Mouse (Mus musculus) heart, embryonic 16.5 days (tissue): ENCODE data around the gene Dnah6. TPM values are rescaled to one million over a fixed set of nuclear protein-coding genes. Genes with fewer than 3 reads are reported as not detected.
A peak's percentile ranks its signal among the peaks of the same experiment; 100 is the strongest.

Experiments
- ATAC-seq: fragments of 200-750 bp; cut with Nextera tagmentation; replicated peaks from 2 replicates; pipeline ENCODE4 v1.8.0; 2017; ENCODE audit warnings: moderate number of reproducible peaks; ENCODE audit not compliant: insufficient read depth, low FRiP score; ENCODE audit errors: extremely low read depth
- H3K27ac ChIP-seq: fragments of 300-500 bp; sonication (generic); 2 replicates; pipeline ENCODE4 v1.5.1; 2014; ENCODE audit warnings: mild to moderate bottlenecking, low read length, control low read depth, moderate library complexity
- H3K27me3 ChIP-seq: fragments of 300-500 bp; sonication (generic); 2 replicates; pipeline ENCODE4 v1.6.1; 2014; ENCODE audit warnings: low read length, mixed read lengths; ENCODE audit not compliant: control insufficient read depth, insufficient read depth
- H3K36me3 ChIP-seq: fragments of 300-500 bp; sonication (generic); 2 replicates; pipeline ENCODE4 v1.6.1; 2014; ENCODE audit not compliant: control insufficient read depth, insufficient read depth
- H3K4me1 ChIP-seq: fragments of 300-500 bp; sonication (generic); 2 replicates; pipeline ENCODE4 v1.6.1; 2014; ENCODE audit warnings: low read length, mixed read lengths; ENCODE audit not compliant: control insufficient read depth, insufficient read depth
- H3K4me2 ChIP-seq: fragments of 300-500 bp; sonication (generic); 2 replicates; pipeline ENCODE4 v1.6.1; 2014; ENCODE audit warnings: low read depth, mild to moderate bottlenecking, control low read depth, low read length
- H3K4me3 ChIP-seq: fragments of 300-500 bp; sonication (generic); 2 replicates; pipeline ENCODE4 v1.5.1; 2014; ENCODE audit warnings: mild to moderate bottlenecking, control low read depth, low read length
- H3K9ac ChIP-seq: fragments of 300-500 bp; sonication (generic); 2 replicates; pipeline ENCODE4 v1.6.1; 2014; ENCODE audit warnings: low read length, control low read depth
- H3K9me3 ChIP-seq: fragments of 300-500 bp; sonication (generic); replicated peaks from 2 replicates; pipeline ENCODE4 v1.6.1; 2016; ENCODE audit warnings: low read length; ENCODE audit not compliant: control insufficient read depth
- WGBS: fragments of 180-500 bp; shearing (Covaris S2); extraction: QIAGEN DNeasy Blood & Tissue Kit; methylation state at CpG from one replicate; pipeline ENCODE4 v1.1.7; 2014; 5-methylcytosine and 5-hydroxymethylcytosine counted together
- polyA plus RNA-seq: library from polyadenylated mRNA; unstranded; fragments of >200 nt; fragmentation: Nextera tagmentation; extraction: Ambion mirVana; gene quantifications from 2 replicates; pipeline ENCODE4 v1.2.1, GENCODE M21; 2015

Dnah6 gene
- polyA plus RNA-seq: 0.12 and 0.20 TPM in 2 replicates

DNA sequence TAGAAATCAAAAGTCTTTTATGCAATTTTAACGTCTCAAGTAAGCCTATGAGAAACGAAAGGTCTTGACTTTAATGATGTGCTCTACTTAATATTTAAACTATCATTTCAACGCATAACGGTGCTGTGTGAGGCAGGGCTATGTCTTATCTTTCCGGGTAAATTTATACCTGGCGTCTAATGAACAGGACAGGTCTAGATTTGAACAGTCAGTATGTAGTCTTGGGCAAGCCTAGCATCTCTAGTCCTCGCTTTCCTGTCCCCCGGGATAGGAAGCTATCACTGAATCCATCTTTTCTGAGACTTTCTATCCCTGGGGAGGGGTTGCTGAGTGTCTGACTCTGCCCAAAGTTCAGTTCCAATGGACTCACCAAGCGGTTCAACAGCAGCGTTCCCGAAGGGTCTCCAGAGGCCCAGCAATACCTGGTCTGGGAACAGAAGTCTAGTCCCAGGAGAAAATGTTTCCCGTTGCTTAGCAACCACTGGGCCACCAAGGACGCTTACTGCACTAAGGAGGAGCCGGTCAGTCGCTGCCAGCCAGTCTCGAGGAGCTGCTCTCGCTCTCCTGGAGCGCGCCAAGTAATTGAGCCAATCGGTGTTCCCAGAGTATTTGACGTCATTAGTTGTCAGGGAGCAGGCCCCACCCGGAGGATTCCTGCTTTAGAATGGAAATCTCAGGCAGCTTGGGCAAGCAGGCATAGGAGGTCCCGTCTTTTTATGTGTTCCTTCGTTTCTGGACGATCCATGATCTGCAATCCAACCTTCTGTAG lies at the start of gene Dnah6:
Gene Dnah6, minus strand, starts transcription at position 463 of the 769 bp plus-strand sequence.
- Histone ChIP-seq H3K4me1 (peaks cover 8% of the 10 kb centered on the region), H3K9me3 (no peaks in the 10 kb centered on the region), H3K27ac (peak within 1 kb of the TSS; percentile 88), H3K27me3 (no peaks in the 10 kb centered on the region), H3K9ac (peak within 1 kb of the TSS; percentile 46), H3K4me3 (peak within 1 kb of the TSS; percentile 45), H3K36me3 (no peaks in the 10 kb centered on the region), H3K4me2 (peak within 1 kb of the TSS; percentile 59)
- 36% methylated on average over 25 of the region's 25 CpGs for WGBS
- peak; percentile 92 for ATAC-seq

DNA sequence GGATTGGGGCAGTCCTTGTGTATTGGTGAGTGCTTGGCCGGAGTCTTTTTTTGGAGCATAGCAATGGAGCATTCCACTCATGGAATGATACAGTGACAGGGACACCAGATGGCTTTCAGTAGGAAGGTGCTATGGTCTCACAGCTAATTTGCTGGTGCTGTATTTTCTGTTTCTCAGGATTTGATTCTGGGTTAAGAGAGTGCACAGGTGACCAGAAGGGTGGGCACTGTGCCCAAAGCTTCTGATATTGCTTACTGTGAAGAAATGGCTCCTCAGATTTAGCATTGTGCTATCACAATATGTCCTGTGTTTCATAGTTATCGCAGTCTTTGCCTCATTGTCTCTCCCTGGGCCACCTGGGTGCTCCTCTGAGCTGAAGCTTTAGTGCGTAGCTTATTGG lies 47.9 kb upstream of the Dnah6 start:
- peaks cover 2% of the 10 kb centered on the region; the same call in 1 of the 2 replicates for H3K4me1 ChIP-seq
- H3K4me3 ChIP-seq: no peak overlapping the region
- H3K36me3 ChIP-seq: peaks cover 69% of the 10 kb centered on the region
- no peak for ATAC-seq
- no peak overlapping the region for H3K27ac ChIP-seq
- H3K9ac ChIP-seq: no peak overlapping the region
- no peaks in the 10 kb centered on the region for H3K9me3 ChIP-seq
- 97% methylated on average over 3 of the region's 3 CpGs for WGBS
- H3K27me3 ChIP-seq: no peaks in the 10 kb centered on the region
- H3K4me2 ChIP-seq: no peak overlapping the region

DNA sequence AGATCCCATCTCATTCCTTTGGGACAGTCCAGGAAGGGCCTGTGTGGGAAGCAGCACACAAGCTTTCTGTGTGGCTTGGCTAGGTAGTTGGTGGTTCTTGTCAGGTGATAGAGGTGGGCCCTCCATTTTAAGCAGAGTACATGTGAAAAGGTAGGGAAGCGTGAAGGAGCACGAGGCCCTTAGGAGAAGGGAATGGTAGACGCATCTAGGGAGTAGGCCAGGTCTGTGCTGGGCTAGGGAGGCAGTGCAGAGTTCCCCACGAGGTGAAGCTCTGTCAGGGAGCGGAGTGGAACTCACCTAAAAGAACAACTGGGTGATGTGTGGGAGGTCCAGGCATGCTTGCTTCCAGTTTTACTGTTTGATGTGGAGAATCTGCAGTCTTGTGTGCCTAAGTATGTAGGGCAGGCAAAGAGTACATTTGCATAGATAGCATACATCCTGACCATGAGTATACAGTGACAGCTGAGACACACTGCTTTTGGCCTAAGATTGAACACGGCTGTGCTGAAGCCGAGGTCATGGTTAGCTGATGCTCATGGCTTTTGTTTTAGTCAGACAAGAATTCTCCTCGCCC lies 46.4 kb upstream of the Dnah6 start:
- WGBS: 84% methylated on average over 8 of the region's 8 CpGs
- Histone ChIP-seq H3K9ac (no peak overlapping the region), H3K4me1 (peaks cover 2% of the 10 kb centered on the region; the same call in 1 of the 2 replicates), H3K36me3 (peaks cover 65% of the 10 kb centered on the region), H3K27ac (no peak overlapping the region), H3K4me2 (no peak overlapping the region), H3K9me3 (no peaks in the 10 kb centered on the region), H3K27me3 (no peaks in the 10 kb centered on the region), H3K4me3 (no peak overlapping the region)
- ATAC-seq: no peak

DNA sequence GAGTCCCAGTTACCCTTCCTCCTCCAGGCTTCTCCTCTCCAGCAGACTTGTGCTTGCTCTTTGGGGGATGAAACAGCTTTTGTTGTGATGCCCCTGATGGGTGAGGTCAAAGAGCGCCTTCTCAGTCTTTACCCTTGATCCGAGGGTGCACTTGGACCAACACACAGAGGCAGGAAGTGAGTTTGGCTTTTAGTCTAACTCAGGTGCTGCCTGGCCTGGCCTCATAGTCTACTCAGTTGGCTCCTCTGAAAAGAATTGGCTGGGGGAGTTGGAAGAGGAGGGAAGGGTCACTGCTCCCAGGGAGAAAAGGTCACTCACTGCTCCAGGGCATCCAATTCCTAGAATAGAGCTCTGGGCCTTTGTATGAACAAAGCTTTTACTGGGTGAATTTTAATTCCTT lies 43.4 kb upstream of the Dnah6 start:
- Histone ChIP-seq H3K4me1 (peaks cover 2% of the 10 kb centered on the region; the same call in 1 of the 2 replicates), H3K36me3 (peaks cover 56% of the 10 kb centered on the region), H3K27me3 (no peaks in the 10 kb centered on the region), H3K27ac (no peak overlapping the region), H3K9me3 (no peaks in the 10 kb centered on the region), H3K4me3 (no peak overlapping the region), H3K9ac (no peak overlapping the region), H3K4me2 (no peak overlapping the region)
- WGBS: 73% methylated on average over 2 of the region's 2 CpGs
- ATAC-seq: no peak

DNA sequence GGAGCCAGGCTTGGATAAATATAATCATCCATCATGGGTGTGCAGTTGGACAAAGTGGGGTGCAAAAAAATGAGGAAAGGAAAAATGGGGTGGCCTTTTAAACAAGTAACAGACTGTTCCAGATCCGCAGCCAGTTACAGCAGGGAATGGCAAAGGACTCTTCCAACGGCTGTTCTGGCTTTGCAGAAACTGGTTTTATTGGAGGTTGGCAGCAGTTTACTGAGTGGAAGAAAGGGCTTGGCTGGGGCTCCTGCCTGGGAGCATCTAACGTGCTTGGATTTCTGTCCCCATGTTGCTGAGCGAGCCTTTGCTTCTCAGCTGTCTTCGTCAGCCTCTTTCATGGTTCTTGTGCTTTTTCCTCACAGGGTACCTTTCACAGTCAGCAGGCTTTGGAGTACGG lies 38.7 kb upstream of the Dnah6 start:
- 0 out of 2 replicates have a peak, but pooled peaks cover 4% of the 10 kb centered on the region for H3K4me1 ChIP-seq
- H3K27me3 ChIP-seq: no peaks in the 10 kb centered on the region
- no peak for ATAC-seq
- H3K4me2 ChIP-seq: no peak overlapping the region
- H3K9me3 ChIP-seq: no peaks in the 10 kb centered on the region
- no peak overlapping the region for H3K27ac ChIP-seq
- 88% methylated on average over 6 of the region's 6 CpGs for WGBS
- H3K36me3 ChIP-seq: peaks cover 58% of the 10 kb centered on the region
- no peak overlapping the region for H3K9ac ChIP-seq
- H3K4me3 ChIP-seq: no peak overlapping the region

DNA sequence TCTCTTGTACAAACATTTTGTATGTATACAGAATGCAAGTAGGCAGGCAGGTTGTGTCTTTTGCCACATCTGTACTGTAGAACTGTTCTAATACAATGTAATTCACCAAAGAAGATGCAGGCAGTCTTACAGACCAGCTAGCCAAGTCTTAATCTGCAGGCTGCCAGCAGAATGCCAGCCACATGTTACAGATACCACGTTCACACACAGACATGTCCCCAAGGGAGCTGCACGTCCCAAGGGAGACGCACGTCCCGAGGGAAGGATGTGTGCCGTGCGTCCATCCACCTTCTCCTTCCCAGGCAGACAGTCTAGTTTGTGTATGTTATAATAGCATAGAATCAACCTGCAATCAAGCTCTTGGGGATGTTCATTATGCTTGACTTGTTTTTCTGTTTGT lies 35.6 kb upstream of the Dnah6 start:
- ATAC-seq: no peak
- peaks cover 42% of the 10 kb centered on the region for H3K36me3 ChIP-seq
- no peak overlapping the region for H3K4me3 ChIP-seq
- H3K9ac ChIP-seq: no peak overlapping the region
- H3K27me3 ChIP-seq: no peaks in the 10 kb centered on the region
- no peaks in the 10 kb centered on the region for H3K9me3 ChIP-seq
- WGBS: 92% methylated on average over 7 of the region's 7 CpGs
- H3K4me2 ChIP-seq: no peak overlapping the region
- no peak overlapping the region for H3K27ac ChIP-seq
- H3K4me1 ChIP-seq: peaks cover 23% of the 10 kb centered on the region

DNA sequence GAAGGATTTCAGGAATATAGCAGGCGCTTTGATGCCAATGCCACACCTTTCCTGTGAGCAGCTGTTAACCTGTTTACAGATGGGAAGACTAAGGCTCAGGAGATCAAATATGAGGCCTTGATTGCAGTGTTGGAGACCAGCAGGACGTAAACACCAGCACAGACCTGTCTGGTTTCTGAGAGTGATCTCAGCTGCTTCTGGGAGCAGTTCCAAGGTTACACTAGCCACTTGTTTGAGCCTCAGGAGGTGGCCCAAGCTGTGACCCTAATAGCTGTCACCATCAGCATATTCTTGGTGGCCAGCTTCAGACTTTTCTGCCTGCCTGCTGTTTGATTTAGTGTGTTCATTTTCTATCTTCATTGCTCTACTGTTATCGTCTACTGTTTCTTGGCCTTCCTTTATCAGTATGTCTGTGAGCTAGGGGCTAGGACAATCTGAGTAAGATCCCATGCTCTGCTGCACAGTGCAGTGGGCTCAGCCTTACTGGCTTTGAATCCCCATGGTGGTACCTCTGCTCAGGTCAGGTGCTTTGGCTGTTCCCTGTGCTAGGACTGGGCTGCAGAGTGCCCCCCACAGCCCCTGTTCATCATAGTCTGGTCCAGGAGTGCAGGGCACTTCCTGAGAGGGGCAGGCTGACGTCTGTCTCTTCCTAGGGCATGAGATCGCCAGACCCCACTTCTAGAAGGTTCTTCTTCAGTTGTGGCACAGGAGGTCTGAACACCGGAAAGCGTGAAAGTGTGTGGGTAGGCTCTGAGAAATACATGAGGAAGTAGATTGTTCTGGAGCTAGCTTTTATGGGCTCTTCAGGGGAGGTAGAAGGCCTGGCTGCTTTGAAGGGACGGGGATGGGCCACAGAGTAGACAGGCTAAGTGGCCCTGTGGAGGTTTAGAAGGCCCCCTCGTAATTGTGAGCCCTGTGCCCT lies 33.1 kb upstream of the Dnah6 start:
- peaks cover 24% of the 10 kb centered on the region for H3K36me3 ChIP-seq
- no peaks in the 10 kb centered on the region for H3K27me3 ChIP-seq
- no peak overlapping the region for H3K4me2 ChIP-seq
- H3K9me3 ChIP-seq: no peaks in the 10 kb centered on the region
- peak overlapping the region; percentile 44 for H3K27ac ChIP-seq
- peak; percentile 45; the same call in 1 of the 2 replicates for ATAC-seq
- peaks cover 29% of the 10 kb centered on the region for H3K4me1 ChIP-seq
- 60% methylated on average over 9 of the region's 9 CpGs for WGBS
- H3K9ac ChIP-seq: no peak overlapping the region
- no peak overlapping the region for H3K4me3 ChIP-seq

DNA sequence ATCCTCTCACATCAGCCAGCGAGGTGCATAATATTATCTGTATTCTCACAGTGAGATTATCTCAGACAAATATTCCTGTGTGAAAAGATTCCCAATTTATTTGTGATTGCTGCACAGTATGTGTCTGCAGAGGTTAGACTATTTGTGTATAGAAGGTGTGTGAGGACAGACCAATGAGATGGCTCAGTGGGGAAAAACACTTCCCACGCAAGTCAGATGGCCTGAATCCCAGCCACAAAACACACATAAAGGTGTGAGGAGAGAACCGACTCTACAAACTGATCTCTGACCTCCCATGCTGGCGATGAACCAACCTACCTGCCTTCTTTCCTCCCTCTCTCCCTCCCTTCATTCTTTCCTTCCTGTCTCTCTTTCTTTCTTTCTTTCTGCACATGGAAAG lies 32.1 kb upstream of the Dnah6 start:
- WGBS: 65% methylated on average over 4 of the region's 4 CpGs

More for the DNA sequence above, 32.1 kb upstream of the Dnah6 start:
- Histone ChIP-seq H3K27me3 (no peaks in the 10 kb centered on the region), H3K9me3 (no peaks in the 10 kb centered on the region), H3K9ac (no peak overlapping the region), H3K4me2 (no peak overlapping the region), H3K4me3 (no peak overlapping the region), H3K4me1 (peaks cover 32% of the 10 kb centered on the region), H3K36me3 (peaks cover 16% of the 10 kb centered on the region), H3K27ac (no peak overlapping the region)
- ATAC-seq: no peak
